Mouse (Mus musculus) cerebellum, adult 11 months (tissue): ENCODE results near the gene Gadd45b.

Source experiments
- DNase-seq: peaks from one replicate; pipeline ENCODE4 v3.0.0; 2022

The Gadd45b gene

DNA sequence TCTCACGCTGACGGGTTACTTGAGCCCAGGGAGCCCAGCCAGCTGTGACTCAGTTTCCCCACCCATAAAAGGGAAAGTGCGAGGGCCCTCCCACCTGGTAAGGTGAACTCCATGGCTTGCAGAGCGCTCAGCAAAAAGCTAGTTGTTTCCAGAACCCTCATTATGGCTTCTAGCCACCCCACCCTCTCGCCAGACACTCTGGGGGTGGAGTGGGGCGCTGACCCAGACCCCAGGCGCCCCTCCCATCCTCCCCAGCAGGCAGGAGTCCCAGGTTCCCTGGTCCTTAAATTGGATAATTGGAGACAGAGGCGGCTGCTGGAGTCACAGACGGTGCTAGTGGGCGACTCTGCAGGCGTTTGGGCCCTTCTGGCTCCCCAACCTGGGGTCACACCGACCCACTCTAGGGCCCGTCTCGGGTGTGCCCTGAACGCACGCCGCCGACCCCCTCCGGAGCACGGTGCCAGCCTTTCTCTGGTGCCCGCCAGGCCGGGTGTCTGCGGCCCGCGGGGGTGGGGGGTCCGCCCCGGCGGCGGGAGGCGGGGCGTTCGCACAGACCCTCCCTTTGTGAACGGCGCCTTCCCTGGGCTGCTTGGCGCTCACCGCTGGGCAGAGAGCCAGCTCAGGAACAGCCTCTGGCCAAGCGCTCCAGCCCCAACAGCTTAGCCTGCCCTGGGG lies 6.4 kb downstream of the Gadd45b start:
- peak; percentile 65 for DNase-seq

DNA sequence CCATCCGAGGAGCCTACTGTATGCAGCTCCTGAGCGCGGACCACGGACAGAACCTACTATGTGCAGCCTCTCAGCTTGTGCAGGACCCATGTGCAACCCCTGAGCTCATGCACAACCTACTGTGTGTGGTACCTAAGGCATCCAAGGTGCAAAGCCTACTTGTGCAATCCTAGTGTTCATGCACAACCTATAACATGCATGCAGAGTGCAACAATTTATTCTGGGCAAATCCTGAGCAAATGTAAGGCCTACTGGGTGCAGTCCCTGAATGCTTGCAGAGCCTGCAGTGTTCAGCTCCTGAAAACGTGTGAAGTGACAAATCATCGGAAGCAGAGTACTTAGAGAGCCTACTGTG lies 6.9 kb downstream of the Gadd45b start:
- DNase-seq: no peak

DNA sequence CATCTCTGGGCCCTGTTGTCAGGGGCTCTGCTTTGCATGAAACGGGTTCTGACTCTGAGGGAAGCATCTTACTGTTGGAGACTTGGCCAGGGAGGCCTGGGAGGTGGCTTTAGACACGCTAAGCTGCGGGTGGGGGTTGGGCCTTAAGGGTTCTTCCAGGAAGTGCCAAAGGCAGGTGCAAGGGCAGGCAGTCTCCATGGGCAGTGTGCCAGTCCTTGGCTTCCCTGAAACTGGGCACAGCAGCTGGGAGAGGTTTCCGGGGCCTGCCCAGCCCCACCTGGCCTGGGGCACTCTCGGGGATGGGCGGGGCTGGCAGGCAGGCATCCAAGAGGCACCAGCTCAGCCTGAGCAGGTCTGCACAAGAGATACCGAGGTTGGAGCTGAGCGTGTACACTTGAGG lies 7.8 kb downstream of the Gadd45b start:
- no peak for DNase-seq

DNA sequence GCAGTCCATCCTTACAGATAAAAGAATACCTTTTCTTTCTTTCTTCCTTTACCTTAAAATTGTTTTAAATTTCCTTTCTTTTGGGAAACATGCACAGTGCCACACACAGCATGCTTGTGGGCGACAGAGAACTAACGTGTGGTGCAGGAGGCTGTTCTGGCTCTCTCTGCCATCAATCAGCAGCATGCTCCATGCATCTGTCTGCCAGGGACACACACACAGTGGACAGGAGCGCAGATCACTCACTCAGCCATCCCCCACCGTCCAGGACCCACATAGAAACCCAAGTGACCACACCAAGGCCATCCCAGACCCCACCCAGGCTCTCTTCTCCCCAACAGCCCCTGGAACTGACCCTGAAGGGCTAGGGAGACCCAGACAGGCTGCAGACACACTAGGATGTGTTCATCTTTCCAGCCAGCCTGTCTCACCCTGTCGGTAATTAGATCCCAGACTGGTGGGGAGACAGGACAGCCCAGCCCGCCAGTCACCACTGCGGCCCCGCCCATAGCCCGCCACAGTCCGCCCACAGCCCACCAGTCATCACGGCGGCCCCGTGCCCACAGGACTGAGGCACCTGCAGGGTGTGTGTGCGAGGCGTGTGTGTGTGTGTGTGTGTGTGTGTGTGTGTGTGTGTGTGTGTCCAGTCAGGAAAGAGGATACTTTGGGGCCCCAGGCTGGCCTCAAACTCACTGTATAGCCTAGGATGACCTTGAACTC lies 9.1 kb downstream of the Gadd45b start:
- no peak for DNase-seq

- peak; percentile 73 for DNase-seq
Measured at GRCm38 (mm10) chr10:80939671-80940070, 9.8 kb downstream of the Gadd45b start.

DNA sequence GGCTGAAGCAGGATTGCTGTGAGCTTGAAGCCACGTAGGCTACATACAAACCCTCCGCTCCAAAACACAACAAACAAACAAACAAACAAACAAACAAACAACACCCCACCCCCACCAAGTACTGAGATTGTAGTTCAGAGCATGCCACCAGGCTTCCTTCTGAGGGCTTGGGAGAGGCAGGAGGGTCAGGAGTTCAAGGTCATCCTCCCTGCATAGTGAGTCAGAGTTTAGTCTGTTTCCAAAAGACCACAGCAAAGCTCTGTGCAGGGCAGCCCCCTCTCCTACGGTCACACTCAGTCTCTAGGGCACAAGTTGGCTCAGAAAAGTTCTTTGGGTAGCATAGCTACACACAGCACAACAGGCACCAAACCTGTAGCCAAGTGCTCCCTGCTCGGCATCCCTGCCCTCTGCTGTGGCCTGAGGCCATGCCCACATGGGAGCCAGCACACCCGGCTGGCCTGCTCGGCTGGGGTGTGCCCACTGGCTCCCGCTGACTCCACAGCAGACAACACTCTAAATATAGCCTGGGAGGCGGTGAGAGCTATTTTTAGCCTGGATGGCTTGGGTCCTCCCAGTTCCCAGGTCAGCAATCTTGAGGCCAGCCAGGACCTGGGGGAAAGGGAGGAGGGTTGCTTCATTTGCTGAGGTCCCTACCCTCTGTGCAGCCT lies 10.6 kb downstream of the Gadd45b start:
- DNase-seq: no peak

DNA sequence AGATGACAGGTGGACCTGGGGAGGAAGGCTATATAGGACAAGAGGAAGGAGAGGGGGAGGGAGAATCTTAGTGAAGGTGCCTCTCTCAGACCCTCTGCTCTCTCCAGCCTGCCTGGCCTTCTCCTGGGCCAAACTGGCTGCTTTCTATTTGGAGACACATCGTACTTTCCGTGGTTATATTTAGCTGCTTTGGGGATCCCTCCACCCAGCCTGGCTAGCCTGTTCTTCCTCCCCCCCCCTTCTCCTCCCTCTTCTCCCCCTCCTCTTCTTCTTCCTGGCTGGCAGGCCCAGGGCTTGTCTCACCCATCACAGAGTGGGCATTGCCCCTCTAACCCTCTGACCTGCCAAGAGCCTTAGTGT lies 11.1 kb downstream of the Gadd45b start:
- no peak for DNase-seq

DNA sequence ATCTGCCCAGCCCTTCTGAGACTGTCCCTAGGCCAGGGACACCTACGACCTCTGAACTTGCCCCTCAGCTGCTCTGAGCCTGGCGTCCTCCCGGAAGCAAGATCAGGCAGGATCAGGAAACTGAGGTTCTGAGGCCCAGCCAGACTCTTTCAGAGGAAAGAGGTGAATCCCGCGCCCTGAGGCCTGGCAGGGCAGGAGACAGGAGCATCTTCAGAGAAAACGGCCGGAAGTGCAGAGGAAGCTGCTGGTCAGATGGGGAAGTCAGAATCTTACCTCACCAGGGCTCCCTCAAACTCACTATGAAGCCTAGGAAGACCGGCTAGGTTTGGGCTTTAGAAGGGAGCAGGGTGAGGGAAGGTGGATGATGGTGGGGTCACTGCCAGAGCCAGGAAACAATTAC lies 13.0 kb downstream of the Gadd45b start:
- no peak for DNase-seq

GRCm38 (mm10) chr10:80943701-80944100 lies 13.8 kb downstream of the Gadd45b start:
- no peak for DNase-seq

GRCm38 (mm10) chr10:80944231-80944630 lies 14.4 kb downstream of the Gadd45b start:
- DNase-seq: no peak

GRCm38 (mm10) chr10:80946684-80947437 lies 17.0 kb downstream of the Gadd45b start:
- no peak for DNase-seq

GRCm38 (mm10) chr10:80947802-80948201 lies 17.9 kb downstream of the Gadd45b start:
- no peak for DNase-seq

- no peak for DNase-seq
Measured at GRCm38 (mm10) chr10:80948570-80948969, 18.7 kb downstream of the Gadd45b start.

DNA sequence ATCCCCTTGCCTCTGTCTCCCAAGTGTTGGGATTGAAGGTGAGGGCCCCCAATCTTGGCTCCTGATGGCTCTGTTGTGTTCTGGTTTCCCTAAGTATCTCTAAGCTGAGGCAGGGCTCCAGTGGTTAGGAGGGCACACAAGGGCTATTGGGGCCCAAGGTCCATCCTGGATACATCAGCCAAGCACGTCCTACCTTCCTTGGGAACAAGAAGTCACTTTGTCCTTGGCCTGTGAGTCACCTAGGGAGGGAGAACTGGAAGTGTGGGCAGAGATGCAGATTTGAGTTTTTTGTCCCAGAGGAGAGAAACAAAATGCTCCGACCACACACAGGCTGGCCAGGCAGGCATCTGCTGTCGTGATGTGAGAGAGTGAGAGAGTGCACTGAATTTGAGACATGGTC lies 19.2 kb downstream of the Gadd45b start:
- no peak for DNase-seq

- DNase-seq: no peak
Measured at GRCm38 (mm10) chr10:80950314-80950713, 20.4 kb downstream of the Gadd45b start.

- no peak for DNase-seq
Measured at GRCm38 (mm10) chr10:80951761-80952390, 22.0 kb downstream of the Gadd45b start.

DNA sequence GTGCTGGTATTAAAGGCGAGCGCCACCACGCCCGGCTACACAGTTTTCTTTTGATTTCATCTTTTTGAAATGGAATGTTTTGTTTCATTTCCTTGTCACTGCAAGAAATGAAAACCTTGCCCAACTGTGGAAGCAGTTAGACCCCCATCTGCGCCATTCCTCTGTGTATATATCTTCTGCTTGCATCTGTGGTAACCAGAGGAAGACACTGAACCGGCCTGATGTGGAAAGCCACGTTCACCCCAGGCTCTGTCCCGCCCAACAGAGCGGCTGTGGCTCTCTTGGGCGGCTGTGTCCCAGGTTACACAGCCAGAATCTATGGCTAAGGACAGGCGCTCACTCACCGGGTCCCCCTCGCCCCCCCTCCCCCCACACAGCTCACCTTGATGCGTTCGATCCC lies 22.6 kb downstream of the Gadd45b start:
- DNase-seq: no peak

- DNase-seq: no peak
Measured at GRCm38 (mm10) chr10:80954415-80954814, 24.5 kb downstream of the Gadd45b start.

DNA sequence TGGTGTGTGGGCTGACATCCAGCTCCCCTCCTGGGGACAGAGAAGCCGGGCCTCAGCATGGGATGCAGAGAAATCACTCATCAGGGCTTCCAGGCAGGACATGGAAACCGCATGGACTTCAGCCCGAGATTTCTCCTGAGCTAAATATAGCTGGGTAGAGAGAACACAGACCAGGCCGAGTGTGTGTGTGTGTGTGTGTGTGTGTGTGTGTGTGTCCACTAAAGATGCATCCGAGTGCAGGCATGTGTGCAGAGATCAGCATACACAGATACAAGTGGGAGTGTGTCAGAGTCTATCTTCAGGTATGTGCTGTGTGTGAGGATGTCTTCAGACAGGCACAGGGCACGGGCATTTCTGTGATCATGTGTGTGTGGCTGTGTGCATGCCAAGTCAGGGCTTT lies 25.0 kb downstream of the Gadd45b start:
- no peak for DNase-seq

DNA sequence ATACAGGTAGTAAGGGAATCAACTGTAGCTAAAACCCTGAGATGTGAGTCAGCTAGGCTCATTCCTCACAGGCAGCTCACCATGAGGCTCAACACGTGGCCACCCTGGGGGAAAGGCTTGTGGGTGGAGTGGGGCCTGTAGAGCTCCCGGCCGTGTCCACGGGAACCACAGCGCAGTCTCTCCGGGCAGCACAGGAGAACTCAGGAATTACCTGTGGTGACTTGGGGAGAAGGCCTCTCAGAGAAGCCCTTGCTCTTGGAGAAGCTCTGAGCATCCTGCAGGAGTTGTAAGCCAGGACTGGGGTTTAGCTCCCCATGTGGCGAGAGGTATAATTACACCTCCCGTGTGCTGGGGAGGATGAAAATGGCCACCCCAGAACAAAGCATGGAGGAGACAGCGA lies 25.7 kb downstream of the Gadd45b start:
- peak; percentile 63 for DNase-seq

- DNase-seq: no peak
Measured at GRCm38 (mm10) chr10:80956385-80956784, 26.5 kb downstream of the Gadd45b start.

DNA sequence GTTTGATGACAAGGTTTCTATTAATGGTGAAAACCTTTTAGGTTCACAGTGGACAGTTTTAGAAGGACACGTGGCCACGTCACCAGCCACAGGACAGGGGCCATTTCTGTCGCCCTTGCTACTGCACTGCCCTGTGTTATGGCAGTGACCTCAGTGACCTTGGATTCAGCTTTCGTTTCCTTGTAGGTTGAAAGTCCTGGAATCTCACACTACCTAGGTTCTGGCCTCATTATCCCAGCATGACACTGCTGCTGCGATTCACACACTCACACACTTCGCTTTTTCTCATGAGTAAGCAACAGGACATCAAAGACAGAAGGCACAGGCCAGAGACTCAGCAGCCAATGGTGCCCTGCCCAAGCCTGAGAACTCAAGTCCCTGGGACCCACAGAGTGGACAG lies 27.0 kb downstream of the Gadd45b start:
- DNase-seq: no peak

- no peak for DNase-seq
Measured at GRCm38 (mm10) chr10:80957791-80958190, 27.9 kb downstream of the Gadd45b start.
